Mouse (Mus musculus) CH12.LX (cell line): ENCODE data around the gene Tas2r119.

ENCODE experiments used
- CHD1 ChIP-seq: IDR thresholded peaks from 2 replicates; pipeline ENCODE4 v1.6.1; 2012; ENCODE audit warnings: low read depth, low read length, improper control_type of control experiment, inconsistent platforms
- CTCF ChIP-seq, 2 experiments: IDR thresholded peaks in 1 of 2; conservative IDR thresholded peaks in 1 of 2; 2 replicates each; pipeline ENCODE4 v1.5.1; 2011 to 2012; ENCODE audit warnings: low read depth in 2 of 2, low read length in 2 of 2, improper control_type of control experiment in 1 of 2, inconsistent platforms in 1 of 2, mild to moderate bottlenecking in 1 of 2, moderate library complexity in 1 of 2
- ELF1 ChIP-seq: IDR thresholded peaks from 2 replicates; pipeline ENCODE4 v1.6.1; 2014; ENCODE audit warnings: low read depth, mild to moderate bottlenecking, inconsistent platforms, low read length, improper control_type of control experiment
- EP300 ChIP-seq: IDR thresholded peaks from 2 replicates; pipeline ENCODE4 v1.6.1; 2011; ENCODE audit warnings: low read length, improper control_type of control experiment
- MAFK ChIP-seq: IDR thresholded peaks from 2 replicates; pipeline ENCODE4 v1.6.1; 2011; ENCODE audit warnings: low read length, improper control_type of control experiment; ENCODE audit not compliant: insufficient replicate concordance
- MAX ChIP-seq: IDR thresholded peaks from 2 replicates; pipeline ENCODE4 v1.6.1; 2011; ENCODE audit warnings: low read length, improper control_type of control experiment
- MAZ ChIP-seq: IDR thresholded peaks from 2 replicates; pipeline ENCODE4 v1.6.1; 2012; ENCODE audit warnings: low read depth, mild to moderate bottlenecking, inconsistent platforms, low read length, improper control_type of control experiment, moderate library complexity
- NRF1 ChIP-seq: IDR thresholded peaks from 2 replicates; pipeline ENCODE4 v1.6.1; 2014; ENCODE audit warnings: low read depth, mild to moderate bottlenecking, inconsistent platforms, low read length, improper control_type of control experiment, moderate library complexity
- POLR2A ChIP-seq: IDR thresholded peaks from 2 replicates; pipeline ENCODE4 v1.6.1; 2011; ENCODE audit warnings: low read depth, mild to moderate bottlenecking, improper control_type of control experiment, low read length
- RAD21 ChIP-seq: IDR thresholded peaks from 2 replicates; pipeline ENCODE4 v1.6.1; 2011; ENCODE audit warnings: low read depth, mild to moderate bottlenecking, low read length, improper control_type of control experiment, moderate library complexity
- RCOR1 ChIP-seq: conservative IDR thresholded peaks from 2 replicates; pipeline ENCODE4 v1.6.1; 2012; ENCODE audit warnings: low read depth, mild to moderate bottlenecking, inconsistent platforms, low read length, improper control_type of control experiment
- TCF12 ChIP-seq: IDR thresholded peaks from 2 replicates; pipeline ENCODE4 v1.6.1; 2014; ENCODE audit warnings: low read depth, mild to moderate bottlenecking, inconsistent platforms, low read length, improper control_type of control experiment
- UBTF ChIP-seq: IDR thresholded peaks from 2 replicates; pipeline ENCODE4 v1.6.1; 2012; ENCODE audit warnings: low read depth, mild to moderate bottlenecking, inconsistent platforms, low read length, improper control_type of control experiment, moderate library complexity
- ZKSCAN1 ChIP-seq: IDR thresholded peaks from 2 replicates; pipeline ENCODE4 v1.6.1; 2012; ENCODE audit warnings: low read depth, inconsistent platforms, low read length, improper control_type of control experiment, borderline replicate concordance

DNA sequence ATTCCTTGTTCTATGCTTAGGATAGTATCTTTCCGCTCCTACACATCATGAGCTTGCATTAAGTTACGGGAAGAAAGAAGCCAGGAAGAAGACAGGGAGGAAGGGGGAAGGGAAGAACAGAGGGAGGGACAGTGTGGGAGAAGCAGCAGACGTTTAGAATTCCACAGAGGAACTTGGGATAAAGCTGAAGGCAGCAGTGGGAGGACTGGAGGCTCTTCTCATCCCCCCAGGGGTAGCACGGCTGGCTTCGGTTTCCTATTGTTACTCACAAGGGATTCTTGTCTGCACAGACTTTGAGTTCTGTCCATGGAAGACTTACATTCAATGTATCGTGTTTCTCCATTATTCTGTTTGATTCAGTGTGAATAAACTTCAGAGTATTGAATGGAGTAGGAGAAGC lies 5.3 kb upstream of the Tas2r119 start:
- no peak for TF ChIP-seq POLR2A
- no peak for TF ChIP-seq MAZ
- no peak for TF ChIP-seq MAX
- TF ChIP-seq ZKSCAN1: no peak
- TF ChIP-seq CTCF (conservative IDR thresholded peaks at IDR 0.05 in 1 of 2, IDR thresholded peaks at IDR 0.05 in 1 of 2; ENCODE audit: low read depth in 2 of 2, low read length in 2 of 2): no peak
- TF ChIP-seq RAD21: no peak
- no peak for TF ChIP-seq NRF1
- TF ChIP-seq EP300: no peak
- TF ChIP-seq UBTF: no peak
- TF ChIP-seq ELF1: no peak
- no peak for TF ChIP-seq TCF12
- no peak for TF ChIP-seq MAFK
- TF ChIP-seq CHD1: no peak
- no peak for TF ChIP-seq RCOR1
